9 mouse cellular contexts compared by ENCODE assay signal in genomic region chr9:102643071-102643485, GRCm38 (mm10). TPM values are rescaled to one million over a fixed set of nuclear protein-coding genes. Genes with fewer than 3 reads are reported as not detected.
DNase-seq lines count a peak whose midpoint lies in the region; ATAC-seq and TF ChIP-seq lines count a peak whose summit lies in the region.
"Had no signal": no experiment of that assay in that cellular context is flagged by ENCODE, and none has a peak within 500 bp of the region (broad histone marks: within the 10 kb centered on the region; RNA-seq: fewer than 3 reads in every experiment).

No protein-coding gene starts in this region.

- peak overlapping the region; percentile 52 for H3K27ac ChIP-seq in liver, adult 2 months (replicated peaks; ENCODE audit: insufficient read depth, low read depth, low read length)
- H3K27ac ChIP-seq in neural tube, embryonic 15.5 days (replicated peaks): peak overlapping the region; percentile 67
- H3K27ac ChIP-seq: macrophage had no signal

- no peaks in the 10 kb centered on the region for H3K79me2 ChIP-seq in liver, adult 2 months (ENCODE audit: control insufficient read depth, insufficient read depth, low read length)

- no peak overlapping the region for H3K9ac ChIP-seq in liver, adult 2 months (ENCODE audit: low read depth, low read length)
- H3K9ac ChIP-seq in neural tube, embryonic 15.5 days (replicated peaks): no peak overlapping the region

- WGBS in liver, adult 2 months: 49% methylated on average over 8 of the region's 8 CpGs
- 25% methylated on average over 8 of the region's 8 CpGs for WGBS in neural tube, embryonic 15.5 days

- no peak overlapping the region for H3K4me3 ChIP-seq in liver, adult 2 months (ENCODE audit: insufficient read depth, low read depth, low read length)
- H3K4me3 ChIP-seq in neural tube, embryonic 15.5 days (replicated peaks): no peak overlapping the region

- H3K4me1 ChIP-seq in liver, adult 2 months (ENCODE audit: control insufficient read depth, insufficient read depth, low read length): peaks cover 2% of the 10 kb centered on the region; the same call in 1 of the 2 replicates
- peaks cover 26% of the 10 kb centered on the region for H3K4me1 ChIP-seq in neural tube, embryonic 15.5 days

- TF ChIP-seq CTCF in liver, adult 2 months (IDR thresholded peaks at IDR 0.05; ENCODE audit: low read depth, low read length): no peak

- peak overlapping the region; percentile 46 for H3K4me2 ChIP-seq in neural tube, embryonic 15.5 days

- no peaks in the 10 kb centered on the region for H3K27me3 ChIP-seq in liver, adult 2 months (ENCODE audit: control insufficient read depth, insufficient read depth, low read length)
- no peaks in the 10 kb centered on the region for H3K27me3 ChIP-seq in neural tube, embryonic 15.5 days (replicated peaks)

- 0 out of 2 replicates have a peak, but pooled peaks have one; percentile 24 for ATAC-seq in neural tube, embryonic 15.5 days (ENCODE audit: low FRiP score)

- no peak for TF ChIP-seq POLR2A in liver, adult 2 months (IDR thresholded peaks at IDR 0.05; ENCODE audit: extremely low read depth, insufficient read depth, low read length)

- H3K9me3 ChIP-seq in neural tube, embryonic 15.5 days (replicated peaks): no peaks in the 10 kb centered on the region

- H3K36me3 ChIP-seq in liver, adult 2 months (ENCODE audit: control insufficient read depth, insufficient read depth, low read length): no peaks in the 10 kb centered on the region
- no peaks in the 10 kb centered on the region for H3K36me3 ChIP-seq in neural tube, embryonic 15.5 days

- no peak for DNase-seq in liver, adult 2 months (ENCODE audit: extremely low read depth, low read depth, low spot score)
- no peak for DNase-seq in liver
- peak; percentile 57 for DNase-seq in forelimb bud, embryonic 11.5 days (ENCODE audit: low read depth, low spot score)
- DNase-seq in kidney, postnatal 25 days: peak; percentile 31 to 54
- no peak for DNase-seq in cerebellum, postnatal 25 days
- DNase-seq in spleen, postnatal 14 days (ENCODE audit: low spot score in 2 of 2): no peak
- no peak for DNase-seq in right cerebral cortex, postnatal 36 days (ENCODE audit: low spot score in 2 of 2)

RNA-seq across cellular contexts. Expression of gene Cep63, which starts 16.7 kb away (rescaled TPM):
- 5.9 and 6.5 TPM in 2 replicates for total RNA-seq in liver, adult 2 months (2014; rRNA removed)
- polyA plus RNA-seq in liver, adult 2 months (2012; rRNA removed): 1.6 and 2.0 TPM in 2 replicates
- 35.6 and 41.7 TPM in 2 replicates for polyA plus RNA-seq in neural tube, embryonic 15.5 days (2015; fragmentation: Nextera tagmentation; extraction: Ambion mirVana)

RNA-seq across cellular contexts. Expression of gene Anapc13, which starts 17.0 kb away (rescaled TPM):
- 53.4 and 55.2 TPM in 2 replicates for total RNA-seq in liver, adult 2 months (2014; rRNA removed)
- polyA plus RNA-seq in liver, adult 2 months (2012; rRNA removed): 65.8 and 102 TPM in 2 replicates
- 160 and 164 TPM in 2 replicates for polyA plus RNA-seq in neural tube, embryonic 15.5 days (2015; fragmentation: Nextera tagmentation; extraction: Ambion mirVana)

Comparison
In these comparisons a context has a peak if more than half of its experiments do, and no peak if none do; other contexts are left out.
1. DNase-seq: peak in forelimb bud, embryonic 11.5 days (single experiment) and kidney, postnatal 25 days (2 of 2); none in liver, adult 2 months (single experiment), liver (single experiment), cerebellum, postnatal 25 days (0 of 2), spleen, postnatal 14 days (0 of 2) and right cerebral cortex, postnatal 36 days (0 of 2).
2. RNA of gene Cep63, which starts 16.7 kb away (polyA plus RNA-seq): 35.6 to 41.7 TPM in neural tube, embryonic 15.5 days; 1.6 to 2.0 TPM in liver, adult 2 months; every median in the first group is over 10 times any median in the second.